ENCODE assay signal across 34 mouse cellular contexts in genomic region chr14:121994171-121994700, GRCm38 (mm10). TPM values are rescaled to one million over a fixed set of nuclear protein-coding genes. Genes with fewer than 3 reads are reported as not detected.
DNase-seq lines count a peak whose midpoint lies in the region; ATAC-seq and TF ChIP-seq lines count a peak whose summit lies in the region.
"Had no signal": no experiment of that assay in that cellular context is flagged by ENCODE, and none has a peak within 500 bp of the region (broad histone marks: within the 10 kb centered on the region; RNA-seq: fewer than 3 reads in every experiment).

No protein-coding gene starts in this region.

- H3K9ac ChIP-seq in stomach, postnatal 0 days (ENCODE audit: low read length): no peak overlapping the region
- no peak overlapping the region for H3K9ac ChIP-seq in kidney, embryonic 14.5 days (ENCODE audit: low read depth, low read length)
- H3K9ac ChIP-seq: heart, embryonic 12.5 days; hindbrain, embryonic 13.5 days; intestine, embryonic 15.5 days; limb, embryonic 13.5 days; liver, embryonic 13.5 days; lung, embryonic 14.5 days; neural tube, embryonic 15.5 days had no signal

- ATAC-seq in megakaryocyte, adult 5-6 weeks (ENCODE audit: poor library complexity, severe bottlenecking): no peak
- ATAC-seq in CD4-positive, CD25-positive, alpha-beta regulatory T cell, adult 4 months: peak; percentile 24
- ATAC-seq in stomach, postnatal 0 days (ENCODE audit: low FRiP score, low TSS enrichment): no peak
- no peak for ATAC-seq in kidney, embryonic 14.5 days (ENCODE audit: low FRiP score, low TSS enrichment)
- ATAC-seq: forebrain, embryonic 14.5 days; intestine, embryonic 15.5 days had no signal

- TF ChIP-seq POLR2A in bone marrow, adult 2 months (IDR thresholded peaks at IDR 0.05; ENCODE audit: borderline replicate concordance, control insufficient read depth, low read depth, low read length): no peak

- peaks cover 67% of the 10 kb centered on the region for H3K36me3 ChIP-seq in megakaryocyte, embryonic 14.5 days (replicated peaks; ENCODE audit: low read length)
- peaks cover 4% of the 10 kb centered on the region; the same call in 1 of the 2 replicates for H3K36me3 ChIP-seq in stomach, postnatal 0 days (ENCODE audit: control insufficient read depth, insufficient read depth, low read length)
- peaks cover 12% of the 10 kb centered on the region for H3K36me3 ChIP-seq in kidney, embryonic 14.5 days (ENCODE audit: control insufficient read depth, insufficient read depth, low read length)
- peaks cover 54% of the 10 kb centered on the region for H3K36me3 ChIP-seq in embryonic facial prominence, embryonic 10.5 days (replicated peaks)

- TF ChIP-seq EP300 in stomach, postnatal 0 days (optimal IDR thresholded peaks at IDR 0.05): no peak

- H3K4me2 ChIP-seq in stomach, postnatal 0 days (replicated peaks; ENCODE audit: low read depth): no peak overlapping the region
- H3K4me2 ChIP-seq in kidney, embryonic 14.5 days (replicated peaks; ENCODE audit: low read depth, low read length): no peak overlapping the region
- H3K4me2 ChIP-seq: heart, embryonic 12.5 days; hindbrain, embryonic 13.5 days; intestine, embryonic 15.5 days; limb, embryonic 13.5 days; liver, embryonic 13.5 days; lung, embryonic 14.5 days; neural tube, embryonic 15.5 days had no signal

- H3K4me1 ChIP-seq in megakaryocyte, embryonic 14.5 days: peaks cover 53% of the 10 kb centered on the region
- peaks cover 14% of the 10 kb centered on the region for H3K4me1 ChIP-seq in bone marrow, adult 2 months (ENCODE audit: control insufficient read depth, insufficient read depth, low read length)
- H3K4me1 ChIP-seq in stomach, postnatal 0 days (replicated peaks; ENCODE audit: control insufficient read depth, insufficient read depth): no peaks in the 10 kb centered on the region
- peaks cover 8% of the 10 kb centered on the region for H3K4me1 ChIP-seq in kidney, embryonic 14.5 days (ENCODE audit: control insufficient read depth, insufficient read depth, low read length)
- H3K4me1 ChIP-seq in embryonic facial prominence, embryonic 10.5 days: peaks cover 9% of the 10 kb centered on the region
- H3K4me1 ChIP-seq: hindbrain, embryonic 13.5 days; intestine, embryonic 15.5 days; neural tube, embryonic 15.5 days had no signal

- H3K27ac ChIP-seq in bone marrow, adult 2 months (ENCODE audit: control insufficient read depth, insufficient read depth, low read depth, low read length, poor library complexity): peak overlapping the region; percentile 42
- H3K27ac ChIP-seq in stomach, postnatal 0 days (replicated peaks): no peak overlapping the region
- H3K27ac ChIP-seq in kidney, embryonic 14.5 days (ENCODE audit: low read depth, low read length): no peak overlapping the region
- no peak overlapping the region for H3K27ac ChIP-seq in embryonic facial prominence, embryonic 10.5 days (replicated peaks)
- H3K27ac ChIP-seq: hindbrain, embryonic 13.5 days; intestine, embryonic 15.5 days; limb, embryonic 13.5 days; liver, embryonic 13.5 days; neural tube, embryonic 15.5 days had no signal

- no peak for TF ChIP-seq CTCF in bone marrow, adult 2 months (IDR thresholded peaks at IDR 0.05; ENCODE audit: control insufficient read depth, insufficient read depth, low read length)
- no peak for TF ChIP-seq CTCF in stomach, postnatal 0 days (IDR thresholded peaks at IDR 0.05; ENCODE audit: low read depth)

- H3K27me3 ChIP-seq in megakaryocyte, embryonic 14.5 days (replicated peaks): peaks cover 1% of the 10 kb centered on the region
- H3K27me3 ChIP-seq in stomach, postnatal 0 days (ENCODE audit: control insufficient read depth, insufficient read depth, low read length): no peaks in the 10 kb centered on the region
- H3K27me3 ChIP-seq in kidney, embryonic 14.5 days (ENCODE audit: control insufficient read depth, insufficient read depth, low read length): no peaks in the 10 kb centered on the region
- H3K27me3 ChIP-seq in embryonic facial prominence, embryonic 10.5 days (replicated peaks; ENCODE audit: low read depth, poor library complexity, severe bottlenecking): no peaks in the 10 kb centered on the region
- H3K27me3 ChIP-seq: heart, embryonic 12.5 days; hindbrain, embryonic 13.5 days; intestine, embryonic 15.5 days; limb, embryonic 13.5 days; liver, embryonic 13.5 days; neural tube, embryonic 15.5 days had no signal

- no peaks in the 10 kb centered on the region for H3K9me3 ChIP-seq in megakaryocyte, embryonic 14.5 days
- H3K9me3 ChIP-seq in stomach, postnatal 0 days (ENCODE audit: control insufficient read depth, low read length): no peaks in the 10 kb centered on the region
- no peaks in the 10 kb centered on the region for H3K9me3 ChIP-seq in kidney, embryonic 14.5 days (ENCODE audit: control insufficient read depth, low read length)
- no peaks in the 10 kb centered on the region for H3K9me3 ChIP-seq in embryonic facial prominence, embryonic 10.5 days
- H3K9me3 ChIP-seq: heart, embryonic 12.5 days; hindbrain, embryonic 13.5 days; intestine, embryonic 15.5 days; limb, embryonic 13.5 days; liver, embryonic 13.5 days; neural tube, embryonic 15.5 days had no signal

- H3K4me3 ChIP-seq in megakaryocyte, embryonic 14.5 days (replicated peaks): peak overlapping the region; percentile 38
- H3K4me3 ChIP-seq in bone marrow, adult 2 months (replicated peaks; ENCODE audit: control insufficient read depth, low read depth, low read length): no peak overlapping the region
- no peak overlapping the region for H3K4me3 ChIP-seq in stomach, postnatal 0 days (ENCODE audit: low read depth, low read length)
- no peak overlapping the region for H3K4me3 ChIP-seq in kidney, embryonic 14.5 days (ENCODE audit: low read length)
- H3K4me3 ChIP-seq in embryonic facial prominence, embryonic 10.5 days: no peak overlapping the region
- H3K4me3 ChIP-seq: heart, embryonic 12.5 days; hindbrain, embryonic 13.5 days; intestine, embryonic 15.5 days; limb, embryonic 13.5 days; liver, embryonic 13.5 days; neural tube, embryonic 15.5 days had no signal

- 81% methylated on average over 17 of the region's 17 CpGs for WGBS in bone marrow, adult 2 months
- WGBS in stomach, postnatal 0 days: 87% methylated on average over 17 of the region's 17 CpGs
- WGBS in kidney, embryonic 14.5 days: 94% methylated on average over 17 of the region's 17 CpGs
- 95% methylated on average over 17 of the region's 17 CpGs for WGBS in embryonic facial prominence, embryonic 10.5 days

- DNase-seq in stomach, postnatal 0 days (ENCODE audit: low spot score): peak; percentile 9
- DNase-seq in embryonic facial prominence, embryonic 10.5 days (ENCODE audit: low spot score): no peak
- DNase-seq: adrenal gland, adult 8-10 months; B cell, adult 2 months; cerebellum, adult 8-10 months; cerebellum, postnatal 36 days; embryo, embryonic 11 days; gastrocnemius, postnatal 10 days; heart, postnatal 10 days; kidney, adult 9 months; kidney, postnatal 25 days; liver, embryonic 13.5 days; lung, embryonic 14.5 days; right cerebral cortex, adult 18-20 months; right cerebral cortex, postnatal 4 days; thymus, adult 2 months had no signal

RNA-seq across cellular contexts. Expression of gene Gpr183, which starts 29.2 kb away (rescaled TPM):
- polyA plus RNA-seq in megakaryocyte, embryonic 14.5 days (2012; ENCODE audit: insufficient read depth, low replicate concordance): 0.89 TPM in 1 of 2 replicates, not detected in the other
- 39.0 and 39.1 TPM in 2 replicates for total RNA-seq in megakaryocyte, adult 5-6 weeks (2015)
- 33.8 and 36.4 TPM in 2 replicates for total RNA-seq in megakaryocyte, adult 5-6 weeks (2017)
- 100 to 1,000 TPM; 102 to 104 TPM for polyA plus RNA-seq in CD4-positive, CD25-positive, alpha-beta regulatory T cell, adult 4 months (2017; shearing (Covaris generic))
- polyA plus RNA-seq in bone marrow, adult 2 months (2011; ENCODE audit: insufficient read depth, insufficient read length, low replicate concordance, missing spikeins): 0.83 and 1.5 TPM in 2 replicates
- polyA plus RNA-seq in stomach, postnatal 0 days (2015; fragmentation: Nextera tagmentation; extraction: Ambion mirVana): 1.8 and 2.0 TPM in 2 replicates
- polyA plus RNA-seq in kidney, embryonic 14.5 days (2014; fragmentation: Nextera tagmentation; extraction: Ambion mirVana): 3.9 and 4.0 TPM in 2 replicates
- 2.4 and 2.9 TPM in 2 replicates for polyA plus RNA-seq in embryonic facial prominence, embryonic 10.5 days (2016; fragmentation: Nextera tagmentation; extraction: Ambion mirVana)

RNA-seq across cellular contexts. Expression of gene Timm8a2, which starts 40.2 kb away (rescaled TPM):
- polyA plus RNA-seq in megakaryocyte, embryonic 14.5 days (2012; ENCODE audit: insufficient read depth, low replicate concordance): not detected in 2 replicates
- not detected in 2 replicates for total RNA-seq in megakaryocyte, adult 5-6 weeks (2015)
- total RNA-seq in megakaryocyte, adult 5-6 weeks (2017): 0.18 TPM in 1 of 2 replicates, not detected in the other
- not detected for polyA plus RNA-seq in CD4-positive, CD25-positive, alpha-beta regulatory T cell, adult 4 months (2017; shearing (Covaris generic))
- not detected in 2 replicates for polyA plus RNA-seq in bone marrow, adult 2 months (2011; ENCODE audit: insufficient read depth, insufficient read length, low replicate concordance, missing spikeins)
- polyA plus RNA-seq in stomach, postnatal 0 days (2015; fragmentation: Nextera tagmentation; extraction: Ambion mirVana): not detected in 2 replicates
- not detected in 2 replicates for polyA plus RNA-seq in kidney, embryonic 14.5 days (2014; fragmentation: Nextera tagmentation; extraction: Ambion mirVana)
- not detected in 2 replicates for polyA plus RNA-seq in embryonic facial prominence, embryonic 10.5 days (2016; fragmentation: Nextera tagmentation; extraction: Ambion mirVana)
- total RNA-seq: adrenal gland, adult 8-10 months; gastrocnemius, postnatal 10 days; granulocyte monocyte progenitor cell, adult 5-6 weeks; heart, postnatal 10 days; left cerebral cortex, postnatal 25 days had no signal
- polyA plus RNA-seq: embryonic facial prominence, embryonic 14.5 days; forebrain, embryonic 14.5 days; frontal cortex, adult 2 months; heart, embryonic 12.5 days; hindbrain, embryonic 13.5 days; intestine, embryonic 15.5 days; limb, embryonic 13.5 days; liver, embryonic 13.5 days; lung, embryonic 14.5 days; midbrain, postnatal 0 days; neural tube, embryonic 15.5 days; stomach, embryonic 14.5 days; urinary bladder, adult 2 months had no signal

Comparison
In these comparisons a context has a peak if more than half of its experiments do, and no peak if none do; other contexts are left out.
1. RNA of gene Gpr183, which starts 29.2 kb away (polyA plus RNA-seq): 102 to 104 TPM in CD4-positive, CD25-positive, alpha-beta regulatory T cell, adult 4 months; 3.9 to 4.0 TPM in kidney, embryonic 14.5 days, 2.4 to 2.9 TPM in embryonic facial prominence, embryonic 10.5 days, 1.8 to 2.0 TPM in stomach, postnatal 0 days, 0.83 to 1.5 TPM in bone marrow, adult 2 months and 0.89 TPM in megakaryocyte, embryonic 14.5 days; every median in the first group is over 10 times any median in the second.